Mouse (Mus musculus) brain, embryonic 14.5 days (tissue): ENCODE results near the gene Rufy1.

ENCODE experiments used
- CTCF ChIP-seq: fragments of 200-500 bp; IDR thresholded peaks from 2 replicates; pipeline ENCODE4 v1.5.1; 2012; ENCODE audit warnings: inconsistent platforms, mild to moderate bottlenecking, moderate library complexity, borderline replicate concordance; ENCODE audit not compliant: insufficient read depth, insufficient read length; ENCODE audit errors: extremely low read depth
- POLR2A ChIP-seq: fragments of 200-500 bp; IDR thresholded peaks from 2 replicates; pipeline ENCODE4 v1.6.1; 2012; ENCODE audit warnings: mild to moderate bottlenecking, inconsistent platforms, borderline replicate concordance; ENCODE audit not compliant: poor library complexity, insufficient read depth, insufficient read length, severe bottlenecking; ENCODE audit errors: extremely low read depth

GRCm38 (mm10) chr11:50417856-50418255 lies 13.1 kb downstream of the Rufy1 start:
- TF ChIP-seq CTCF (no peak), POLR2A (no peak)
